In genomic region chr19:38930252-38930787, GRCm38 (mm10) we compare ENCODE assay signal across 7 mouse cellular contexts. TPM values are rescaled to one million over a fixed set of nuclear protein-coding genes. Genes with fewer than 3 reads are reported as not detected.
DNase-seq lines count a peak whose midpoint lies in the region; ATAC-seq and TF ChIP-seq lines count a peak whose summit lies in the region.

No protein-coding gene starts in this region.

- H3K4me1 ChIP-seq in testis, adult 2 months (ENCODE audit: control insufficient read depth, insufficient read depth, low read length), result peaks cover 4% of the 10 kb centered on the region
- H3K4me1 ChIP-seq in embryonic facial prominence, embryonic 11.5 days (ENCODE audit: control insufficient read depth, insufficient read depth, low read length), result peaks cover 3% of the 10 kb centered on the region; the same call in 1 of the 2 replicates
- no peaks in the 10 kb centered on the region; the same call in 1 of the 2 replicates for H3K4me1 ChIP-seq in hindbrain, embryonic 11.5 days (replicated peaks; ENCODE audit: control insufficient read depth, insufficient read depth, low read length)
- H3K4me1 ChIP-seq in liver, postnatal 0 days (ENCODE audit: insufficient read depth), result peaks cover 9% of the 10 kb centered on the region

- no peak for TF ChIP-seq CTCF in testis, adult 2 months (IDR thresholded peaks at IDR 0.05; ENCODE audit: control insufficient read depth, insufficient read depth, insufficient replicate concordance, low read depth, low read length)
- no peak for TF ChIP-seq CTCF in liver, postnatal 0 days (IDR thresholded peaks at IDR 0.05; ENCODE audit: low read depth)

- H3K4me3 ChIP-seq in testis, adult 2 months (ENCODE audit: control insufficient read depth, low read depth, low read length), result peak overlapping the region; percentile 89
- H3K4me3 ChIP-seq in embryonic facial prominence, embryonic 11.5 days (ENCODE audit: low read depth, low read length), result peak overlapping the region; percentile 89
- H3K4me3 ChIP-seq in hindbrain, embryonic 11.5 days (ENCODE audit: low read depth, low read length), result peak overlapping the region; percentile 74
- peak overlapping the region; percentile 89 for H3K4me3 ChIP-seq in liver, postnatal 0 days (ENCODE audit: low read depth, low read length)

- no peak; the same call in 1 of the 2 replicates for ATAC-seq in embryonic facial prominence, embryonic 11.5 days (replicated peaks; ENCODE audit: insufficient number of reproducible peaks, low FRiP score, low TSS enrichment, low read depth)
- ATAC-seq in hindbrain, embryonic 11.5 days (ENCODE audit: low FRiP score), result peak; percentile 38; the same call in 1 of the 2 replicates
- peak; percentile 52 for ATAC-seq in liver, postnatal 0 days
- ATAC-seq in activated CD4-positive, CD25-positive, alpha-beta regulatory T cell, adult 4 months, result no peak

- no peaks in the 10 kb centered on the region for H3K36me3 ChIP-seq in testis, adult 2 months (ENCODE audit: control insufficient read depth, insufficient read depth, low read length)
- H3K36me3 ChIP-seq in embryonic facial prominence, embryonic 11.5 days (replicated peaks; ENCODE audit: control insufficient read depth, insufficient read depth, low read depth, low read length), result no peaks in the 10 kb centered on the region; the same call in 1 of the 2 replicates
- H3K36me3 ChIP-seq in hindbrain, embryonic 11.5 days (ENCODE audit: control insufficient read depth, insufficient read depth, low read length), result no peaks in the 10 kb centered on the region
- peaks cover 3% of the 10 kb centered on the region; the same call in 1 of the 2 replicates for H3K36me3 ChIP-seq in liver, postnatal 0 days (replicated peaks; ENCODE audit: insufficient read depth, low read length)

- no peak for TF ChIP-seq EP300 in liver, postnatal 0 days (IDR thresholded peaks at IDR 0.05; ENCODE audit: low read depth)

- 4% methylated on average over 23 of the region's 23 CpGs for WGBS in embryonic facial prominence, embryonic 11.5 days
- WGBS in hindbrain, embryonic 11.5 days, result 3% methylated on average over 23 of the region's 23 CpGs
- 1% methylated on average over 23 of the region's 23 CpGs for WGBS in liver, postnatal 0 days (ENCODE audit: insufficient replicate concordance)

- peak overlapping the region; percentile 74 for H3K4me2 ChIP-seq in embryonic facial prominence, embryonic 11.5 days (ENCODE audit: low read depth, low read length)
- H3K4me2 ChIP-seq in hindbrain, embryonic 11.5 days (replicated peaks; ENCODE audit: low read depth, low read length), result peak overlapping the region; percentile 79
- H3K4me2 ChIP-seq in liver, postnatal 0 days (ENCODE audit: low read depth, low read length), result peak overlapping the region; percentile 100

- H3K9ac ChIP-seq in embryonic facial prominence, embryonic 11.5 days (replicated peaks; ENCODE audit: low read length), result peak overlapping the region; percentile 96
- peak overlapping the region; percentile 82 for H3K9ac ChIP-seq in hindbrain, embryonic 11.5 days (ENCODE audit: low read depth, low read length)
- H3K9ac ChIP-seq in liver, postnatal 0 days (replicated peaks), result peak overlapping the region; percentile 92

- H3K27me3 ChIP-seq in testis, adult 2 months (ENCODE audit: control insufficient read depth, insufficient read depth, low read length), result no peaks in the 10 kb centered on the region
- H3K27me3 ChIP-seq in embryonic facial prominence, embryonic 11.5 days (ENCODE audit: control insufficient read depth, insufficient read depth, low read length), result no peaks in the 10 kb centered on the region
- H3K27me3 ChIP-seq in hindbrain, embryonic 11.5 days (ENCODE audit: control insufficient read depth, insufficient read depth, low read length), result no peaks in the 10 kb centered on the region
- no peaks in the 10 kb centered on the region for H3K27me3 ChIP-seq in liver, postnatal 0 days (ENCODE audit: insufficient read depth, low read length)

- no peaks in the 10 kb centered on the region for H3K9me3 ChIP-seq in embryonic facial prominence, embryonic 11.5 days (replicated peaks; ENCODE audit: control insufficient read depth, low read length)
- no peaks in the 10 kb centered on the region for H3K9me3 ChIP-seq in hindbrain, embryonic 11.5 days (ENCODE audit: control insufficient read depth, low read length)
- H3K9me3 ChIP-seq in liver, postnatal 0 days (ENCODE audit: low read length), result no peaks in the 10 kb centered on the region

- peak overlapping the region; percentile 30 for H3K27ac ChIP-seq in testis, adult 2 months (ENCODE audit: control insufficient read depth, insufficient read depth, low read depth, low read length)
- no peak overlapping the region for H3K27ac ChIP-seq in embryonic facial prominence, embryonic 11.5 days (replicated peaks; ENCODE audit: low read depth, low read length)
- H3K27ac ChIP-seq in hindbrain, embryonic 11.5 days (ENCODE audit: low read depth, low read length), result no peak overlapping the region
- H3K27ac ChIP-seq in liver, postnatal 0 days (ENCODE audit: low read depth), result peak overlapping the region; percentile 66

- DNase-seq in testis, postnatal 10 days (ENCODE audit: low spot score), result no peak
- DNase-seq in embryonic facial prominence, embryonic 11.5 days (ENCODE audit: low spot score), result peak; percentile 25
- no peak for DNase-seq in hindbrain, embryonic 11.5 days (ENCODE audit: low spot score)
- no peak for DNase-seq in liver, postnatal 0 days
- DNase-seq in adrenal gland, postnatal 4 days (ENCODE audit: low spot score in 2 of 2), result no peak

- no peak for TF ChIP-seq POLR2A in testis, adult 2 months (IDR thresholded peaks at IDR 0.05; ENCODE audit: control insufficient read depth, low read depth, low read length)

RNA-seq across cellular contexts. Expression of gene Hells, which starts 0.4 kb away (rescaled TPM):
- 2.7 and 5.5 TPM in 2 replicates for polyA plus RNA-seq in testis, adult 2 months (2012; rRNA removed)
- polyA plus RNA-seq in embryonic facial prominence, embryonic 11.5 days (2014; fragmentation: Nextera tagmentation; extraction: Ambion mirVana), result 78.2 and 97.2 TPM in 2 replicates
- polyA plus RNA-seq in hindbrain, embryonic 11.5 days (2014; fragmentation: Nextera tagmentation; extraction: Ambion mirVana), result 59.9 and 62.5 TPM in 2 replicates
- polyA plus RNA-seq in liver, postnatal 0 days (2015; fragmentation: Nextera tagmentation; extraction: Ambion mirVana), result 9.4 and 10.5 TPM in 2 replicates
- polyA plus RNA-seq in activated CD4-positive, CD25-positive, alpha-beta regulatory T cell, adult 4 months (2017; shearing (Covaris generic)), result 10 to 100 TPM; 33.3 to 37.4 TPM
- total RNA-seq in adrenal gland, postnatal 4 days (2021), result 10 to 100 TPM; 25.5 to 29.6 TPM

Comparison
In these comparisons a context has a peak if more than half of its experiments do, and no peak if none do; other contexts are left out.
1. H3K27ac ChIP-seq: peak in testis, adult 2 months (single experiment) and liver, postnatal 0 days (single experiment); none in embryonic facial prominence, embryonic 11.5 days (single experiment) and hindbrain, embryonic 11.5 days (single experiment).
2. ATAC-seq: peak in hindbrain, embryonic 11.5 days (single experiment) and liver, postnatal 0 days (single experiment); none in embryonic facial prominence, embryonic 11.5 days (single experiment) and activated CD4-positive, CD25-positive, alpha-beta regulatory T cell, adult 4 months (single experiment).
3. Peak in every context shown above with its lines, with median percentiles within 50 percentile points of each other: H3K4me3 ChIP-seq, H3K4me2 ChIP-seq and H3K9ac ChIP-seq.